Mouse (Mus musculus) heart, adult 2 months (tissue): ENCODE measurements at regions not wholly inside any gene's neighbourhood (a gene's known extent, or its start where the extent isn't known, plus 50 kb on each side); places are given as distances from the start of the nearest gene placed in this dataset.

ENCODE experiments used
- DNase-seq, 2 experiments: peaks; one replicate each; pipeline ENCODE4 v3.0.0; 2021
- H3K27ac ChIP-seq: fragments of 200-600 bp; 2 replicates; pipeline ENCODE4 v1.8.1; 2022
- H3K27me3 ChIP-seq: fragments of 200-500 bp; 2 replicates; pipeline ENCODE4 v1.6.1; 2012; ENCODE audit warnings: mild to moderate bottlenecking, low read length, inconsistent platforms, mixed read lengths; ENCODE audit not compliant: control insufficient read depth, insufficient read depth
- H3K36me3 ChIP-seq: fragments of 200-500 bp; 2 replicates; pipeline ENCODE4 v1.6.1; 2012; ENCODE audit warnings: low read length, inconsistent platforms; ENCODE audit not compliant: control insufficient read depth, insufficient read depth
- H3K4me1 ChIP-seq: fragments of 200-500 bp; 2 replicates; pipeline ENCODE4 v1.6.1; 2011; ENCODE audit warnings: low read length; ENCODE audit not compliant: control insufficient read depth, insufficient read depth
- H3K4me3 ChIP-seq: fragments of 200-600 bp; 2 replicates; pipeline ENCODE4 v1.8.1; 2022
- H3K79me2 ChIP-seq: fragments of 200-500 bp; replicated peaks from 2 replicates; pipeline ENCODE4 v1.6.1; 2012; ENCODE audit warnings: mild to moderate bottlenecking, inconsistent platforms, low read length, moderate library complexity, mixed read lengths; ENCODE audit not compliant: control insufficient read depth, insufficient read depth
- H3K9ac ChIP-seq: fragments of 200-500 bp; 2 replicates; pipeline ENCODE4 v1.6.1; 2012; ENCODE audit warnings: low read depth, mild to moderate bottlenecking, control low read depth, inconsistent platforms, low read length, mixed read lengths
- CTCF ChIP-seq: fragments of 200-600 bp; IDR thresholded peaks from 2 replicates; pipeline ENCODE4 v1.8.1; 2022; ENCODE audit warnings: antibody characterized with exemption, mild to moderate bottlenecking, moderate library complexity
- EP300 ChIP-seq: fragments of 200-500 bp; IDR thresholded peaks from 2 replicates; pipeline ENCODE4 v1.6.1; 2011; ENCODE audit warnings: low read depth, low read length, control low read depth; ENCODE audit not compliant: insufficient read depth
- POLR2A ChIP-seq: fragments of 200-500 bp; IDR thresholded peaks from 2 replicates; pipeline ENCODE4 v1.6.1; 2011; ENCODE audit warnings: mild to moderate bottlenecking, low read depth, low read length, control low read depth; ENCODE audit not compliant: insufficient read depth
- WGBS: fragments of 180-500 bp; shearing (Covaris S2); methylation state at CpG from one replicate; pipeline ENCODE4 v1.1.7; 2018; 5-methylcytosine and 5-hydroxymethylcytosine counted together
- intact Hi-C: fragments of 180-260 bp; cut with DNase I; formaldehyde crosslinking; loops from one replicate; pipeline ENCODE4 v1.15.1; 2025

GRCm38 (mm10) chr8:90513102-90513501, 165.0 kb upstream of the Tox3 start:
- 88% methylated on average over 8 of the region's 8 CpGs for WGBS
- Histone ChIP-seq H3K27me3 (no peaks in the 10 kb centered on the region), H3K4me3 (no peak overlapping the region), H3K27ac (no peak overlapping the region), H3K36me3 (no peaks in the 10 kb centered on the region), H3K79me2 (no peaks in the 10 kb centered on the region), H3K9ac (no peak overlapping the region), H3K4me1 (no peaks in the 10 kb centered on the region)
- DNase-seq = no peak
- intact Hi-C loops = no loop called here
- TF ChIP-seq EP300 (no peak), POLR2A (no peak), CTCF (no peak)

- DNase-seq = no peak
- no peaks in the 10 kb centered on the region for H3K27me3 ChIP-seq
- WGBS = 67% methylated on average over 2 of the region's 2 CpGs
- H3K36me3 ChIP-seq = no peaks in the 10 kb centered on the region
- no peak overlapping the region for H3K27ac ChIP-seq
- no peak overlapping the region for H3K4me3 ChIP-seq
- H3K79me2 ChIP-seq = no peaks in the 10 kb centered on the region
- intact Hi-C loops = no loop called here
- no peak for TF ChIP-seq EP300
- TF ChIP-seq CTCF = no peak
- no peak for TF ChIP-seq POLR2A
- no peaks in the 10 kb centered on the region for H3K4me1 ChIP-seq
- no peak overlapping the region for H3K9ac ChIP-seq
These were observed 164.5 kb upstream of the Tox3 start for GRCm38 (mm10) chr8:90512594-90512993.

GRCm38 (mm10) chr8:90504521-90504920, 156.4 kb upstream of the Tox3 start:
- no peaks in the 10 kb centered on the region for H3K79me2 ChIP-seq
- intact Hi-C loops = no loop called here
- WGBS = 63% methylated on average over 5 of the region's 5 CpGs
- no peak overlapping the region for H3K9ac ChIP-seq
- H3K36me3 ChIP-seq = no peaks in the 10 kb centered on the region
- H3K4me1 ChIP-seq = no peaks in the 10 kb centered on the region
- no peak overlapping the region for H3K27ac ChIP-seq
- no peak overlapping the region for H3K4me3 ChIP-seq
- DNase-seq = no peak
- H3K27me3 ChIP-seq = no peaks in the 10 kb centered on the region
- TF ChIP-seq POLR2A = no peak
- no peak for TF ChIP-seq CTCF
- TF ChIP-seq EP300 = no peak

GRCm38 (mm10) chr8:90503306-90503705, 155.2 kb upstream of the Tox3 start:
- Histone ChIP-seq H3K4me3 (no peak overlapping the region), H3K79me2 (no peaks in the 10 kb centered on the region), H3K27me3 (no peaks in the 10 kb centered on the region), H3K36me3 (no peaks in the 10 kb centered on the region), H3K27ac (no peak overlapping the region), H3K9ac (no peak overlapping the region), H3K4me1 (no peaks in the 10 kb centered on the region)
- DNase-seq = no peak
- intact Hi-C loops = no loop called here
- WGBS = 11% methylated on average over 2 of the region's 2 CpGs
- no peak for TF ChIP-seq POLR2A
- TF ChIP-seq EP300 = no peak
- TF ChIP-seq CTCF = no peak

- Histone ChIP-seq H3K9ac (no peak overlapping the region), H3K36me3 (no peaks in the 10 kb centered on the region), H3K4me3 (no peak overlapping the region), H3K4me1 (no peaks in the 10 kb centered on the region), H3K27ac (no peak overlapping the region), H3K27me3 (no peaks in the 10 kb centered on the region), H3K79me2 (no peaks in the 10 kb centered on the region)
- DNase-seq = no peak
- intact Hi-C loops = no loop called here
- TF ChIP-seq CTCF = no peak
- no peak for TF ChIP-seq POLR2A
- no peak for TF ChIP-seq EP300
- WGBS = 35% methylated on average over 2 of the region's 2 CpGs
These were observed 154.7 kb upstream of the Tox3 start for GRCm38 (mm10) chr8:90502879-90503278.

GRCm38 (mm10) chr8:90499315-90499714, 151.2 kb upstream of the Tox3 start:
- 68% methylated on average over 1 of the region's 1 CpGs for WGBS
- no peak overlapping the region for H3K9ac ChIP-seq
- no peak for TF ChIP-seq EP300
- TF ChIP-seq POLR2A = no peak
- no peak for TF ChIP-seq CTCF
- no peaks in the 10 kb centered on the region for H3K27me3 ChIP-seq
- H3K4me3 ChIP-seq = no peak overlapping the region
- no peaks in the 10 kb centered on the region for H3K4me1 ChIP-seq
- no peaks in the 10 kb centered on the region for H3K79me2 ChIP-seq
- DNase-seq = no peak
- H3K27ac ChIP-seq = no peak overlapping the region
- H3K36me3 ChIP-seq = no peaks in the 10 kb centered on the region
- intact Hi-C loops = no loop called here
